Mouse (Mus musculus) embryonic facial prominence, embryonic 12.5 days (tissue): Measurements from ENCODE around the gene Gm49352. TPM values are rescaled to one million over a fixed set of nuclear protein-coding genes. Genes with fewer than 3 reads are reported as not detected.
"Not testable (repeated sequence)": the region's sequence is repeated elsewhere in the genome, so short reads cannot be mapped to it uniquely, and the experiment has no call there.

Source experiments
- ATAC-seq: fragments of 200-750 bp; cut with Nextera tagmentation; 2 replicates; pipeline ENCODE4 v1.8.0; 2017; ENCODE audit not compliant: insufficient number of reproducible peaks, insufficient read depth, low FRiP score, low TSS enrichment
- H3K27ac ChIP-seq: fragments of 300-500 bp; sonication (generic); 2 replicates; pipeline ENCODE4 v1.5.1; 2016; ENCODE audit warnings: mild to moderate bottlenecking
- H3K27me3 ChIP-seq: fragments of 300-500 bp; sonication (generic); 2 replicates; pipeline ENCODE4 v1.6.1; 2016; ENCODE audit warnings: mild to moderate bottlenecking, moderate library complexity
- H3K36me3 ChIP-seq: fragments of 300-500 bp; sonication (generic); 2 replicates; pipeline ENCODE4 v1.6.1; 2016; ENCODE audit warnings: mild to moderate bottlenecking
- H3K4me1 ChIP-seq: fragments of 300-500 bp; sonication (generic); 2 replicates; pipeline ENCODE4 v1.6.1; 2016
- H3K4me2 ChIP-seq: fragments of 300-500 bp; sonication (generic); replicated peaks from 2 replicates; pipeline ENCODE4 v1.6.1; 2016; ENCODE audit warnings: mild to moderate bottlenecking, moderate library complexity
- H3K4me3 ChIP-seq: fragments of 300-500 bp; sonication (generic); 2 replicates; pipeline ENCODE4 v1.5.1; 2016; ENCODE audit warnings: mild to moderate bottlenecking
- H3K9ac ChIP-seq: fragments of 300-500 bp; sonication (generic); 2 replicates; pipeline ENCODE4 v1.6.1; 2016; ENCODE audit warnings: mild to moderate bottlenecking, moderate library complexity
- H3K9me3 ChIP-seq: fragments of 300-500 bp; sonication (generic); 2 replicates; pipeline ENCODE4 v1.6.1; 2016; ENCODE audit warnings: mild to moderate bottlenecking, moderate library complexity
- WGBS: fragments of 180-500 bp; shearing (Covaris S2); methylation state at CpG from one replicate; pipeline ENCODE4 v1.1.7; 2016; 5-methylcytosine and 5-hydroxymethylcytosine counted together
- polyA plus RNA-seq: library from polyadenylated mRNA; unstranded; fragments of >200 nt; fragmentation: Nextera tagmentation; extraction: Ambion mirVana; gene quantifications from 2 replicates; pipeline ENCODE4 v1.2.1, GENCODE M21; 2016

The Gm49352 gene
- not detected in 2 replicates for polyA plus RNA-seq

DNA sequence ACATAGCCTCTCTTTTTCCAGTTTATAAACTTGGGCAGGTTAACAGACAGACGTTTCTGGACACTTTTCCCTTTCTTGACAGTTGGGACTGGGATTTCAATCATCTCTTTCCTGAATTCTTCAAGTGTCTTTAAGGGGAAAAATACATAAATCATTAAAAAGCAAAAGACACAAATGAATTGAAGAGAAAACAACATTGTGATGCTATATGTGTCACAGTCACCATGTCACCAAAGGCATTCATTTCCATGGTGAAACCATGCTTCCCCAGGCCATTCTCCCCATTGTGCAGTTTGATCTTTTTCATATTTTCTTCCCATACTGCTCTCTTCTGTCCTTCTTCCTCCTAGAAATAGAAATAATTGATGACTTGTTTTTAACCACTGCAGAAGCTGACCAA, at the start of gene Gm49352:
Gene Gm49352 (minus strand): TSS at position 101 of the 400 bp plus-strand sequence.
- not testable (repeated sequence) for H3K4me2 ChIP-seq, H3K4me1 ChIP-seq, H3K9ac ChIP-seq, ATAC-seq, H3K27me3 ChIP-seq, H3K36me3 ChIP-seq, H3K4me3 ChIP-seq, H3K27ac ChIP-seq
- H3K9me3 ChIP-seq = peaks cover 14% of the 10 kb centered on the region
- WGBS = 44% methylated on average over 1 of the region's 1 CpGs

DNA sequence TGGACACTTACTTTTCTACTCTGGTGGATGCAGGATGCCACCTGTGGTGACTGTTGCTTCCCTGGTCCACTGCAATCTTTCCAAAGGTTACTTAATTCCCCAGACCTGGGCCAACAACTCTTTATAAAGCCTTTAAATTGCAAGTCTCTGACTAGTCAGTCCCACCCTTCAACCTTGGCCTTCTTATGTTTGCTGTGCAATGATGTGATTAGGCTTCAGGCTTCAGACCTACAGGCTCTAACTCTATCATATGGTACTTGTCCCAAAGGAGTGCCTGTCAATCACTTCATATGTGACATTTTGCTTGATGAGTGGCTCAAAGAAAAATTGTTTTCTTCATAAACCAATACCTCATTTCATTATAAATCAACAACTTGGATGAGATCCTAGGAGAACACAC, 2.1 kb upstream of the Gm49352 start, which contains the start of gene Cts3:
Gene Cts3 (minus strand): TSS at position 101 of the 400 bp plus-strand sequence.
- no peak within 1 kb of the TSS for H3K27ac ChIP-seq
- H3K36me3 ChIP-seq = no peaks in the 10 kb centered on the region
- peaks cover 14% of the 10 kb centered on the region for H3K9me3 ChIP-seq
- no peak within 1 kb of the TSS for H3K9ac ChIP-seq
- no peak within 1 kb of the TSS for H3K4me3 ChIP-seq
- no peak for ATAC-seq
- no peaks in the 10 kb centered on the region for H3K27me3 ChIP-seq
- no peak within 1 kb of the TSS for H3K4me2 ChIP-seq
- H3K4me1 ChIP-seq = no peaks in the 10 kb centered on the region

DNA sequence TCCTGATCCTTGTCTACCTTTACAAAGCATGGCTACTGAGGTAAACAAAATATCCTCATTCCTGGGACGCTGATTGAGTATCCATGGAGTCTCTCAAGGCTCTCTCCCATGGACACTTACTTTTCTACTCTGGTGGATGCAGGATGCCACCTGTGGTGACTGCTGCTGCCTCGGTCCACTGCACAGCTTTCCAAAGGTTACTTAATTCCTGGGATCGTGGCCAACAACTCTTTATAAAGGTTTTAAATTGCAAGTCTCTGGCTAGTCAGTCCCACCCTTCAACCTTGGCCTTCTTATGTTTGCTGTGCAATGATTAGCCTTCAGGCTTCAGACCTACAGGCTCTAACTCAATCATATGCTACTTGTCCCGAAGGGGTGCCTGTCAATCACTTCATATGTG, 26.3 kb downstream of the Gm49352 start, which contains the start of gene Ctsm:
Gene Ctsm (minus strand): TSS at position 209 of the 400 bp plus-strand sequence.
- Histone ChIP-seq H3K27ac (no peak within 1 kb of the TSS), H3K9ac (no peak within 1 kb of the TSS), H3K9me3 (peaks cover 8% of the 10 kb centered on the region), H3K4me1 (no peaks in the 10 kb centered on the region), H3K27me3 (no peaks in the 10 kb centered on the region), H3K4me3 (no peak within 1 kb of the TSS), H3K36me3 (no peaks in the 10 kb centered on the region), H3K4me2 (no peak within 1 kb of the TSS)
- 60% methylated on average over 4 of the region's 4 CpGs for WGBS
- no peak for ATAC-seq

Other genes with a start within 250 kb of the Gm49352 start
- not detected in 2 replicates for gene Cts7, start 210.0 kb downstream of the Gm49352 start, polyA plus RNA-seq
- gene Ctsm, start 26.3 kb downstream of the Gm49352 start, polyA plus RNA-seq = not detected in 2 replicates
- gene Cts3, start 2.0 kb upstream of the Gm49352 start, polyA plus RNA-seq = not detected in 2 replicates